Mouse (Mus musculus): ENCODE results near the gene Pcsk7.

The Pcsk7 gene

GRCm38 (mm10) chr9:45961855-45962254 is 55.6 kb downstream of the Pcsk7 start:
- DNase-seq (ENCODE audit: low read depth, low spot score): no peak

- no peak for DNase-seq (ENCODE audit: low read depth, low spot score)
Observed at GRCm38 (mm10) chr9:45963577-45963976, 57.3 kb downstream of the Pcsk7 start.

GRCm38 (mm10) chr9:45976884-45977283 is 70.6 kb downstream of the Pcsk7 start:
- no peak for DNase-seq (ENCODE audit: low read depth, low spot score)
